Mouse (Mus musculus): ENCODE measurements around the gene Slc25a30.

GRCm38 (mm10) chr14:75794324-75794723 is 7.5 kb upstream of the Slc25a30 start:
- TF ChIP-seq POLR2A (IDR thresholded peaks at IDR 0.05; ENCODE audit: low read depth, low read length) (no peak), EP300 (IDR thresholded peaks at IDR 0.05; ENCODE audit: low read length) (no peak), MEF2A (IDR thresholded peaks at IDR 0.05; ENCODE audit: borderline replicate concordance, low read depth, low read length) (no peak), MYC (IDR thresholded peaks at IDR 0.05; ENCODE audit: low read depth, low read length) (no peak), TBP (conservative IDR thresholded peaks at IDR 0.05; ENCODE audit: low read depth, low read length) (no peak), TCF12 (IDR thresholded peaks at IDR 0.05; ENCODE audit: low read depth, low read length) (no peak), CTCF (conservative IDR thresholded peaks at IDR 0.05 in 1 of 2, IDR thresholded peaks at IDR 0.05 in 1 of 2; ENCODE audit: low read depth in 2 of 2, low read length in 2 of 2) (no peak), ELF1 (IDR thresholded peaks at IDR 0.05; ENCODE audit: low read depth, low read length) (no peak), RAD21 (IDR thresholded peaks at IDR 0.05; ENCODE audit: low read depth, low read length) (no peak), SMC3 (IDR thresholded peaks at IDR 0.05; ENCODE audit: low read depth, low read length) (no peak), MAX (IDR thresholded peaks at IDR 0.05; ENCODE audit: low read length) (no peak)
